Mouse (Mus musculus): ENCODE results near the gene Pomt1. TPM values are rescaled to one million over a fixed set of nuclear protein-coding genes. Genes with fewer than 3 reads are reported as not detected.

Gene Pomt1
- total RNA-seq, 2 experiments from 2014 or later: 25.6 to 26.4 TPM

- DNase-seq: no peak
Measured at GRCm38 (mm10) chr2:32221577-32221976, 14.8 kb upstream of the Pomt1 start.

- DNase-seq: no peak
Measured at GRCm38 (mm10) chr2:32222057-32222456, 14.3 kb upstream of the Pomt1 start.

GRCm38 (mm10) chr2:32235433-32235832, 957 bp upstream of the Pomt1 start:
- DNase-seq: no peak

- peak in 1 of 2 experiments; percentile 26 for DNase-seq
Measured at GRCm38 (mm10) chr2:32236760-32237487, 534 bp downstream of the Pomt1 start.

GRCm38 (mm10) chr2:32237571-32237970, 1.2 kb downstream of the Pomt1 start:
- DNase-seq: no peak

- no peak for DNase-seq
Measured at GRCm38 (mm10) chr2:32238708-32239435, 2.5 kb downstream of the Pomt1 start.

GRCm38 (mm10) chr2:32240591-32240990, 4.2 kb downstream of the Pomt1 start:
- no peak for DNase-seq

GRCm38 (mm10) chr2:32242986-32243385, 6.6 kb downstream of the Pomt1 start:
- no peak for DNase-seq

GRCm38 (mm10) chr2:32246741-32247140, 10.4 kb downstream of the Pomt1 start:
- no peak for DNase-seq

- no peak for DNase-seq
Measured at GRCm38 (mm10) chr2:32248377-32249361, 12.3 kb downstream of the Pomt1 start.

GRCm38 (mm10) chr2:32251791-32252527, 15.6 kb downstream of the Pomt1 start:
- no peak for DNase-seq

- no peak for DNase-seq
Measured at GRCm38 (mm10) chr2:32252658-32253057, 16.3 kb downstream of the Pomt1 start.

GRCm38 (mm10) chr2:32253352-32253751, 17.0 kb downstream of the Pomt1 start:
- DNase-seq: no peak

GRCm38 (mm10) chr2:32254563-32254962, 18.2 kb downstream of the Pomt1 start:
- DNase-seq: no peak

- no peak for DNase-seq
Measured at GRCm38 (mm10) chr2:32256273-32256672, 19.9 kb downstream of the Pomt1 start.

- DNase-seq: no peak
Measured at GRCm38 (mm10) chr2:32258887-32259533, 22.6 kb downstream of the Pomt1 start.

GRCm38 (mm10) chr2:32259657-32260417, 23.4 kb downstream of the Pomt1 start, which contains the start of gene Uck1:
Gene Uck1, minus strand, starts transcription at chr2:32260159.
- DNase-seq: peak; percentile 87 to 88

GRCm38 (mm10) chr2:32260635-32261034, 24.2 kb downstream of the Pomt1 start:
- no peak for DNase-seq

- no peak for DNase-seq
Measured at GRCm38 (mm10) chr2:32275823-32276222, 39.4 kb downstream of the Pomt1 start.

- no peak for DNase-seq
Measured at GRCm38 (mm10) chr2:32282289-32282688, 45.9 kb downstream of the Pomt1 start.
